Mouse (Mus musculus) liver, postnatal 0 days (tissue): ENCODE data around the gene Nfatc3. TPM values are rescaled to one million over a fixed set of nuclear protein-coding genes. Genes with fewer than 3 reads are reported as not detected.

Source experiments
- ATAC-seq: fragments of 200-750 bp; cut with Nextera tagmentation; 2 replicates; pipeline ENCODE4 v1.8.0; 2017; ENCODE audit warnings: mild to moderate bottlenecking, moderate library complexity
- DNase-seq: peaks from one replicate; pipeline ENCODE4 v3.0.0-alpha.2; 2016
- H3K27ac ChIP-seq: fragments of 300-500 bp; sonication (generic); 2 replicates; pipeline ENCODE4 v1.5.1; 2014; ENCODE audit warnings: antibody characterized with exemption, moderate library complexity, mild to moderate bottlenecking, low read depth
- H3K27me3 ChIP-seq: fragments of 300-500 bp; sonication (generic); 2 replicates; pipeline ENCODE4 v1.6.1; 2014; ENCODE audit warnings: low read length, control low read depth, mixed read lengths; ENCODE audit not compliant: insufficient read depth
- H3K36me3 ChIP-seq: fragments of 300-500 bp; sonication (generic); replicated peaks from 2 replicates; pipeline ENCODE4 v1.6.1; 2014; ENCODE audit warnings: mild to moderate bottlenecking, control low read depth, low read length, moderate library complexity, mixed read lengths; ENCODE audit not compliant: insufficient read depth
- H3K4me1 ChIP-seq: fragments of 300-500 bp; sonication (generic); 2 replicates; pipeline ENCODE4 v1.6.1; 2014; ENCODE audit warnings: antibody characterized with exemption, mild to moderate bottlenecking, control low read depth; ENCODE audit not compliant: insufficient read depth
- H3K4me2 ChIP-seq: fragments of 300-500 bp; sonication (generic); 2 replicates; pipeline ENCODE4 v1.6.1; 2014; ENCODE audit warnings: low read depth, mild to moderate bottlenecking, low read length, moderate library complexity, mixed read lengths
- H3K4me3 ChIP-seq: fragments of 300-500 bp; sonication (generic); 2 replicates; pipeline ENCODE4 v1.5.1; 2014; ENCODE audit warnings: low read depth, low read length
- H3K9ac ChIP-seq: fragments of 300-500 bp; sonication (generic); replicated peaks from 2 replicates; pipeline ENCODE4 v1.6.1; 2014; ENCODE audit warnings: mild to moderate bottlenecking, moderate library complexity
- H3K9me3 ChIP-seq: fragments of 300-500 bp; sonication (generic); 2 replicates; pipeline ENCODE4 v1.6.1; 2016; ENCODE audit warnings: mild to moderate bottlenecking, control low read depth, low read length, mixed read lengths
- CTCF ChIP-seq: sonication (generic); IDR thresholded peaks from 2 replicates; pipeline ENCODE4 v1.5.1; 2016; ENCODE audit warnings: antibody characterized with exemption, low read depth
- EP300 ChIP-seq: IDR thresholded peaks from 2 replicates; pipeline ENCODE4 v1.6.1; 2016; ENCODE audit warnings: antibody characterized with exemption, low read depth, mild to moderate bottlenecking
- WGBS: fragments of 180-500 bp; shearing (Covaris S2); extraction: QIAGEN DNeasy Blood & Tissue Kit; methylation state at CpG from one replicate; pipeline ENCODE4 v1.1.7; 2014; ENCODE audit not compliant: insufficient replicate concordance; 5-methylcytosine and 5-hydroxymethylcytosine counted together
- polyA plus RNA-seq: library from polyadenylated mRNA; unstranded; fragments of >200 nt; fragmentation: Nextera tagmentation; extraction: Ambion mirVana; gene quantifications from 2 replicates; pipeline ENCODE4 v1.2.1, GENCODE M21; 2015

The Nfatc3 gene
- polyA plus RNA-seq, 1 experiment from 2014 or later: 2.3 TPM

DNA sequence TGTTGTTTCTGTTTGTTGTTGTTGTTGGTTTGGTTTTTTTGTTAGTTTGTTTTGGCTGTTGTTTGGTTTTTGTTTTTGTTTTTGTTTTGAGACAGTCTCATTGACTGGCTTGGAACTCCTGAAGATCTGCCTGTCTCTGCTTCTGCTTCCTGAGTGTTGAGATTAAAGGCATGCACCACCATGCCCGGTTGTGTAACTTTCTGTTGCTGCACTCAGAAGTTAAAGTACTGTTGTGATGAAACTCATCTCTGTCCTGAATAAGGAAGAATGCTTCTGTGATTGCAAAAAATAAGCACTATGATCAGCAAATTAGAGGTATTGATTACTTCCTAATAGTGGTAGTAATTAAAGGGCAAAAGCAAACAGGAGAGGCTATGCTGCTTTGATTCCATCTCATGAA, 47.6 kb downstream of the Nfatc3 start:
- Histone ChIP-seq H3K9ac (no peak overlapping the region), H3K27me3 (no peaks in the 10 kb centered on the region), H3K4me3 (no peak overlapping the region), H3K4me2 (no peak overlapping the region), H3K36me3 (peaks cover 57% of the 10 kb centered on the region), H3K4me1 (no peaks in the 10 kb centered on the region), H3K9me3 (no peaks in the 10 kb centered on the region), H3K27ac (no peak overlapping the region)
- WGBS: 49% methylated on average over 1 of the region's 1 CpGs
- no peak for DNase-seq
- ATAC-seq: no peak
- no peak for TF ChIP-seq EP300
- TF ChIP-seq CTCF: no peak

DNA sequence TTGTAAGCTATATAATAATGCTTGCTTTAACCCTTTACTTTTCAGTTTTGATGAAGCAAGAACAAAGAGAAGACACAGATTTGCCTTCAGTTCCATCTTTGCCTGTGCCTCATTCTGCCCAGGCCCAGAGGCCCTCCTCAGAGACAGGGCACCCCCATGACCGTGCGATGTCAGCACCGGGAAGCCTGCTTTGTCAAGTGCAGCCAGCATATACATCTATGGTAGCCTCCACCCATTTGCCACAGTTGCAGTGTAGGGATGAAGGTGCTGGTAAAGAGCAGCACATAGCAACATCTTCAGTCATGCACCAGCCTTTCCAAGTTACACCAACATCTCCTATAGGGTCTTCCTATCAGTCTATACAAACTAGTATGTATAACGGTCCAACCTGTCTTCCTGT, 49.4 kb downstream of the Nfatc3 start:
- WGBS: 94% methylated on average over 4 of the region's 4 CpGs
- no peak for TF ChIP-seq EP300
- no peak for TF ChIP-seq CTCF
- H3K4me1 ChIP-seq: no peaks in the 10 kb centered on the region

DNA sequence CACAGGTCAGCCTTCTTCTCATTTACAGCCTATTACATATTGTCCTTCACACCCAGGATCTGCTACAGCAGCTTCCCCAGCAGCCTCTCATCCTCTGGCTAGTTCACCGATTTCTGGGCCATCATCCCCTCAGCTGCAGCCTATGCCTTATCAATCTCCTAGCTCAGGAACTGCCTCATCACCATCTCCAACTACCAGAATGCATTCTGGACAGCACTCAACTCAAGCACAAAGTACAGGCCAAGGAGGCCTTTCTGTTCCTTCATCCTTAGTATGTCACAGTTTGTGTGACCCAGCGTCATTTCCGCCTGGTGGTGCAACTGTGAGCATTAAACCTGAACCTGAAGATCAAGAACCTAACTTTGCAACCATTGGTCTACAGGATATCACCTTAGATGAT, 50.1 kb downstream of the Nfatc3 start:
- Histone ChIP-seq H3K36me3 (peaks cover 50% of the 10 kb centered on the region), H3K27ac (no peak overlapping the region), H3K9ac (no peak overlapping the region), H3K27me3 (no peaks in the 10 kb centered on the region), H3K4me3 (no peak overlapping the region), H3K4me1 (no peaks in the 10 kb centered on the region), H3K9me3 (no peaks in the 10 kb centered on the region), H3K4me2 (no peak overlapping the region)
- TF ChIP-seq CTCF: no peak
- TF ChIP-seq EP300: no peak
- DNase-seq (no peak), ATAC-seq (no peak)
- 90% methylated on average over 3 of the region's 3 CpGs for WGBS

More for the DNA sequence above, 49.4 kb downstream of the Nfatc3 start:
- Histone ChIP-seq H3K9ac (no peak overlapping the region), H3K27ac (no peak overlapping the region), H3K4me2 (no peak overlapping the region), H3K9me3 (no peaks in the 10 kb centered on the region), H3K27me3 (no peaks in the 10 kb centered on the region), H3K4me3 (no peak overlapping the region), H3K36me3 (peaks cover 53% of the 10 kb centered on the region)
- ATAC-seq: no peak
- DNase-seq: no peak

DNA sequence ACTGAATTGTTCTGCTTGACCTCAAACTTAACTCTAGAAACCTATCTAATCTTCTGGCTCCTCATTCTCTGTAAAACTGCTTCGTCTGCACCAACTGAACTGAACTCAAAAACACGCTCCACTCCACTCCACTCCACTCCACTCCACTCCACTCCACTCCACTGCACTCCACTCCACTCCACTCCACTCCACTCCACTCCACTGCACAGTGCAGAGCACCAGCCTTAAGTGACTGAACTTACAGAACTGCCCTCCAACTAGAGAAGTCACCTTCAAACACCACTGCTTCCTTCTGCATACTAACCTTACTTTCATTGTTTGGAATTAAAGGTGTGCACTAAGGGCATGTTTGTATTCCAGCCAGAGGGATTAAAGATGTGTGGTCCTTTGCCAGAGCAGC, 53.4 kb downstream of the Nfatc3 start:
- TF ChIP-seq EP300: no peak
- TF ChIP-seq CTCF: no peak
- no peak for DNase-seq
- ATAC-seq: no peak
- no peak overlapping the region for H3K4me2 ChIP-seq
- 87% methylated on average over 2 of the region's 2 CpGs for WGBS
- no peaks in the 10 kb centered on the region for H3K4me1 ChIP-seq
- H3K36me3 ChIP-seq: peaks cover 43% of the 10 kb centered on the region
- no peak overlapping the region for H3K9ac ChIP-seq
- H3K4me3 ChIP-seq: no peak overlapping the region
- H3K9me3 ChIP-seq: no peaks in the 10 kb centered on the region
- no peak overlapping the region for H3K27ac ChIP-seq
- H3K27me3 ChIP-seq: no peaks in the 10 kb centered on the region

DNA sequence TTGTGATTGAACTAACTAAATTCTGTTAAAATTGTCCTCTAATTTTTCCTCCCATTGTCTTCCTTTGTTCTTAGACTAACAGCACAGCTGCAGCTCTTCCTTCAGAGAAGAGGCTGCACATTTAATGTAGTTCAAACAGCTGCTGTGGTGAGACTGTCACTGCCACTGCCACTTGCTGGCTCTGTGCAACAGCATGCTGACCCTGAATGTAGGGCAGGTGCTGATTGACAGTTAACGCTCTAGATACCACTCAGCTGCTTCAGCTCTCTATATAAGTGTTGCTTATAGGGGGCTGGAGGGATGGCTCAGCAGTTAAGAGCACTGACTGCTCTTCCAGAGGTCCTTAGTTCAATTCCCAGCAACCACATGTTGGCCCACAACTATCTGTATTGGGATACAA, 53.9 kb downstream of the Nfatc3 start:
- Histone ChIP-seq H3K4me1 (no peaks in the 10 kb centered on the region), H3K4me3 (no peak overlapping the region), H3K9ac (no peak overlapping the region), H3K27ac (no peak overlapping the region), H3K27me3 (no peaks in the 10 kb centered on the region), H3K36me3 (peaks cover 46% of the 10 kb centered on the region), H3K9me3 (no peaks in the 10 kb centered on the region), H3K4me2 (no peak overlapping the region)
- no peak for DNase-seq
- WGBS: 94% methylated on average over 1 of the region's 1 CpGs
- TF ChIP-seq CTCF (no peak), EP300 (no peak)
- ATAC-seq: no peak

DNA sequence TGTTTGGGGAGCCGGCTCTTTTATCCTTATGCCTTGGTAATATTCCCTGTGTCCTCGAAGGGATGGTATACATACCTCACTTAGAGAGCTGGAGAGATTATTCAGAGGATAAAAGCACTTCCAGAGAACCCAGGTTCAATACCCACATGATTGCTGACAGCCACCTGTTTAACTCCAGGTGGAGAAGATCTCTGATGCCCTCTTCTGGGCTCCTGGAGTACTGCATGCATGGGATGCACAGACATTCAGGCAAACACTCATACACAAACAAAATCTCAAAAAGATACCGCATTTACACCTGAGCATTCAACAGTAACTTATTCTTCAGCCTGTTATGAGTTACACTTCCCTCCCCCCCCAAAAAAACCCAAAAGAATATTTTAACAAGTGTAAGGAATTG, 57.3 kb downstream of the Nfatc3 start:
- peak; percentile 75 for DNase-seq
- H3K9ac ChIP-seq: no peak overlapping the region
- WGBS: 89% methylated on average over 3 of the region's 3 CpGs
- no peaks in the 10 kb centered on the region for H3K4me1 ChIP-seq
- H3K4me2 ChIP-seq: no peak overlapping the region
- no peak overlapping the region for H3K27ac ChIP-seq
- no peak for ATAC-seq
- H3K4me3 ChIP-seq: no peak overlapping the region
- TF ChIP-seq CTCF: peak; percentile 81
- no peak for TF ChIP-seq EP300
- H3K36me3 ChIP-seq: peaks cover 35% of the 10 kb centered on the region
- H3K27me3 ChIP-seq: no peaks in the 10 kb centered on the region
- no peaks in the 10 kb centered on the region for H3K9me3 ChIP-seq

DNA sequence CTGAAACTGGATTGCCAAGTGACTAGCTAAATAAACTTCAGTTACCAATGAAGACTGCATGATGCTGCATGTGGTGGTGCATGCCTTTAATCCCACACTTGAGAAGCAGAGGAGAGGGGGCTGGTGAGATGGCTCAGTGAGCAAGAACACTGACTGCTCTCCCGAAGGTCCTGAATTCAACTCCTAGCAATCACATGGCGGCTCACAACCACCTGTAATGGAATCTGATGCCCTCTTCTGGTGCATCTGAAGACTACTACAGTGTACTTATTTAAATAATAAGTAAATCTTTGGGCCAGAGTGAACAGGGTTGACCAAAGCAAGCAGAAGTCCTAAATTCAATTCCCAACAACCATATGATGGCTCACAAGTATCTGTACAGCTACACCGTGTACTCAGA, 64.8 kb downstream of the Nfatc3 start:
- no peak overlapping the region for H3K27ac ChIP-seq
- DNase-seq (no peak), ATAC-seq (no peak)
- H3K27me3 ChIP-seq: no peaks in the 10 kb centered on the region
- no peak overlapping the region for H3K9ac ChIP-seq
- no peaks in the 10 kb centered on the region for H3K9me3 ChIP-seq
- 76% methylated on average over 3 of the region's 3 CpGs for WGBS
- no peak for TF ChIP-seq EP300
- TF ChIP-seq CTCF: peak; percentile 8; the same call in 1 of the 2 replicates
- peaks cover 25% of the 10 kb centered on the region for H3K36me3 ChIP-seq
- H3K4me2 ChIP-seq: no peak overlapping the region
- H3K4me3 ChIP-seq: no peak overlapping the region
- no peaks in the 10 kb centered on the region for H3K4me1 ChIP-seq
